Mouse (Mus musculus): ENCODE measurements around the gene Tent5c.

- TF ChIP-seq CTCF (IDR thresholded peaks at IDR 0.05; ENCODE audit: low read depth) = no peak
- TF ChIP-seq EP300 (IDR thresholded peaks at IDR 0.05; ENCODE audit: low read depth) = no peak
Observed at GRCm38 (mm10) chr3:100466551-100466950, 22.6 kb downstream of the Tent5c start.

Measured in liver, embryonic 14.5 days (tissue).